Mouse (Mus musculus): ENCODE measurements at regions not wholly inside any gene's neighbourhood (a gene's known extent, or its start where the extent isn't known, plus 50 kb on each side); places are given as distances from the start of the nearest gene placed in this dataset.
"Not testable (repeated sequence)": the region's sequence is repeated elsewhere in the genome, so short reads cannot be mapped to it uniquely, and the experiment has no call there.

GRCm38 (mm10) chr9:84461441-84461840, 536.5 kb downstream of the Bckdhb start:
- no peak for ATAC-seq (replicated peaks in 1 of 2; ENCODE audit: insufficient read depth in 1 of 2, low FRiP score in 2 of 2, low TSS enrichment in 1 of 2, low read depth in 1 of 2, poor library complexity in 2 of 2, severe bottlenecking in 2 of 2)

- peak; percentile 84 to 90 for ATAC-seq (replicated peaks in 1 of 2; ENCODE audit: insufficient read depth in 1 of 2, low FRiP score in 2 of 2, low TSS enrichment in 1 of 2, low read depth in 1 of 2, poor library complexity in 2 of 2, severe bottlenecking in 2 of 2)
Measured at GRCm38 (mm10) chr9:84466741-84467140, 541.8 kb downstream of the Bckdhb start.

GRCm38 (mm10) chr9:84472696-84473095, 547.8 kb downstream of the Bckdhb start:
- ATAC-seq (replicated peaks in 1 of 2; ENCODE audit: insufficient read depth in 1 of 2, low FRiP score in 2 of 2, low TSS enrichment in 1 of 2, low read depth in 1 of 2, poor library complexity in 2 of 2, severe bottlenecking in 2 of 2) = no peak

- no peak for ATAC-seq (replicated peaks in 1 of 2; ENCODE audit: insufficient read depth in 1 of 2, low FRiP score in 2 of 2, low TSS enrichment in 1 of 2, low read depth in 1 of 2, poor library complexity in 2 of 2, severe bottlenecking in 2 of 2)
Measured at GRCm38 (mm10) chr9:84475906-84476305, 551.0 kb downstream of the Bckdhb start.

- ATAC-seq (replicated peaks in 1 of 2; ENCODE audit: insufficient read depth in 1 of 2, low FRiP score in 2 of 2, low TSS enrichment in 1 of 2, low read depth in 1 of 2, poor library complexity in 2 of 2, severe bottlenecking in 2 of 2) = no peak
Measured at GRCm38 (mm10) chr9:84499507-84499906, 574.6 kb downstream of the Bckdhb start.

- not testable (repeated sequence) for ATAC-seq (replicated peaks in 1 of 2; ENCODE audit: insufficient read depth in 1 of 2, low FRiP score in 2 of 2, low TSS enrichment in 1 of 2, low read depth in 1 of 2, poor library complexity in 2 of 2, severe bottlenecking in 2 of 2)
Measured at GRCm38 (mm10) chr9:84502981-84503380, 578.0 kb downstream of the Bckdhb start.

- no peak for ATAC-seq (replicated peaks in 1 of 2; ENCODE audit: insufficient read depth in 1 of 2, low FRiP score in 2 of 2, low TSS enrichment in 1 of 2, low read depth in 1 of 2, poor library complexity in 2 of 2, severe bottlenecking in 2 of 2)
Measured at GRCm38 (mm10) chr9:84517064-84517463, 592.1 kb downstream of the Bckdhb start.

- no peak for ATAC-seq (replicated peaks in 1 of 2; ENCODE audit: insufficient read depth in 1 of 2, low FRiP score in 2 of 2, low TSS enrichment in 1 of 2, low read depth in 1 of 2, poor library complexity in 2 of 2, severe bottlenecking in 2 of 2)
Measured at GRCm38 (mm10) chr9:84545431-84545830, 620.5 kb downstream of the Bckdhb start.

GRCm38 (mm10) chr9:84548012-84548660, 623.2 kb downstream of the Bckdhb start:
- ATAC-seq (replicated peaks in 1 of 2; ENCODE audit: insufficient read depth in 1 of 2, low FRiP score in 2 of 2, low TSS enrichment in 1 of 2, low read depth in 1 of 2, poor library complexity in 2 of 2, severe bottlenecking in 2 of 2) = no peak

- ATAC-seq (replicated peaks in 1 of 2; ENCODE audit: insufficient read depth in 1 of 2, low FRiP score in 2 of 2, low TSS enrichment in 1 of 2, low read depth in 1 of 2, poor library complexity in 2 of 2, severe bottlenecking in 2 of 2) = no peak
Measured at GRCm38 (mm10) chr9:84555237-84555636, 630.3 kb downstream of the Bckdhb start.

GRCm38 (mm10) chr9:84556261-84556844, 631.4 kb downstream of the Bckdhb start:
- no peak for ATAC-seq (replicated peaks in 1 of 2; ENCODE audit: insufficient read depth in 1 of 2, low FRiP score in 2 of 2, low TSS enrichment in 1 of 2, low read depth in 1 of 2, poor library complexity in 2 of 2, severe bottlenecking in 2 of 2)

- ATAC-seq (replicated peaks in 1 of 2; ENCODE audit: insufficient read depth in 1 of 2, low FRiP score in 2 of 2, low TSS enrichment in 1 of 2, low read depth in 1 of 2, poor library complexity in 2 of 2, severe bottlenecking in 2 of 2) = no peak
Measured at GRCm38 (mm10) chr9:84558346-84558745, 633.4 kb downstream of the Bckdhb start.

GRCm38 (mm10) chr9:84569533-84569932, 644.6 kb downstream of the Bckdhb start:
- no peak for ATAC-seq (replicated peaks in 1 of 2; ENCODE audit: insufficient read depth in 1 of 2, low FRiP score in 2 of 2, low TSS enrichment in 1 of 2, low read depth in 1 of 2, poor library complexity in 2 of 2, severe bottlenecking in 2 of 2)

GRCm38 (mm10) chr9:84577781-84578180, 652.8 kb downstream of the Bckdhb start:
- ATAC-seq (replicated peaks in 1 of 2; ENCODE audit: insufficient read depth in 1 of 2, low FRiP score in 2 of 2, low TSS enrichment in 1 of 2, low read depth in 1 of 2, poor library complexity in 2 of 2, severe bottlenecking in 2 of 2) = no peak

- ATAC-seq (replicated peaks in 1 of 2; ENCODE audit: insufficient read depth in 1 of 2, low FRiP score in 2 of 2, low TSS enrichment in 1 of 2, low read depth in 1 of 2, poor library complexity in 2 of 2, severe bottlenecking in 2 of 2) = no peak
Measured at GRCm38 (mm10) chr9:84587791-84588190, 662.8 kb downstream of the Bckdhb start.

GRCm38 (mm10) chr9:84594724-84595123, 669.8 kb downstream of the Bckdhb start:
- no peak for ATAC-seq (replicated peaks in 1 of 2; ENCODE audit: insufficient read depth in 1 of 2, low FRiP score in 2 of 2, low TSS enrichment in 1 of 2, low read depth in 1 of 2, poor library complexity in 2 of 2, severe bottlenecking in 2 of 2)
